Mouse (Mus musculus) G1E (cell line): ENCODE results near the gene Clstn1. TPM values are rescaled to one million over a fixed set of nuclear protein-coding genes. Genes with fewer than 3 reads are reported as not detected.

Experiments used
- ATAC-seq: 2 replicates; pipeline ENCODE4 v1.8.0; 2016; ENCODE audit warnings: mild to moderate bottlenecking; ENCODE audit not compliant: insufficient number of reproducible peaks, poor library complexity, low FRiP score, severe bottlenecking; ENCODE audit errors: extremely low read depth
- DNase-seq: peaks from one replicate; pipeline ENCODE4 v3.0.0; 2012; ENCODE audit warnings: low spot score
- H3K27me3 ChIP-seq: 2 replicates; pipeline ENCODE4 v1.6.1; 2012; ENCODE audit warnings: mild to moderate bottlenecking, low read length, inconsistent platforms; ENCODE audit not compliant: insufficient read depth
- H3K36me3 ChIP-seq: replicated peaks from 2 replicates; pipeline ENCODE3; 2012; ENCODE audit warnings: mild to moderate bottlenecking, inconsistent platforms
- H3K4me1 ChIP-seq: 2 replicates; pipeline ENCODE4 v1.6.1; 2012; ENCODE audit warnings: low read depth, low read length, inconsistent platforms, mixed read lengths; ENCODE audit not compliant: insufficient read depth
- H3K4me3 ChIP-seq: 2 replicates; pipeline ENCODE4 v1.5.1; 2012; ENCODE audit warnings: low read depth, mild to moderate bottlenecking, inconsistent platforms, low read length, moderate library complexity, mixed read lengths
- H3K9me3 ChIP-seq: replicated peaks from 2 replicates; pipeline ENCODE4 v1.6.1; 2012; ENCODE audit warnings: inconsistent platforms
- CTCF ChIP-seq: IDR thresholded peaks from 2 replicates; pipeline ENCODE4 v1.5.1; 2012; ENCODE audit warnings: low read depth, low read length, inconsistent platforms, mixed read lengths
- GATA1 ChIP-seq: IDR thresholded peaks from 2 replicates; pipeline ENCODE4 v1.6.1; 2012; ENCODE audit warnings: borderline replicate concordance, low read length, inconsistent platforms, mixed read lengths
- GATA2 ChIP-seq: IDR thresholded peaks from 2 replicates; pipeline ENCODE4 v1.6.1; 2012; ENCODE audit warnings: low read depth, low read length, inconsistent platforms, borderline replicate concordance
- POLR2AphosphoS5 ChIP-seq: IDR thresholded peaks from 2 replicates; pipeline ENCODE4 v1.6.1; 2012; ENCODE audit warnings: low read depth, low read length, inconsistent platforms; ENCODE audit not compliant: insufficient replicate concordance
- TAL1 ChIP-seq: conservative IDR thresholded peaks from 2 replicates; pipeline ENCODE4 v1.6.1; 2012; ENCODE audit warnings: low read depth, low read length, inconsistent platforms, mixed read lengths
- polyA plus RNA-seq: library from polyadenylated mRNA; stranded (reverse); fragments of >175 nt; gene quantifications from 2 replicates; pipeline ENCODE4 v1.2.3, GENCODE M21; 2012
- total RNA-seq, 2 experiments: library from RNA; stranded (forward) in 1 of 2; stranded (reverse) in 1 of 2; fragments of 200-1000 nt in 1 of 2; fragments of >200 nt in 1 of 2; fragmentation: Nextera tagmentation in 1 of 2; gene quantifications; 2 replicates each; pipeline ENCODE4 v1.2.3; 2014 to 2017

Clstn1 gene
- total and polyA plus RNA-seq, 3 experiments, result 0.22 to 2.5 (median 0.38) TPM

- DNase-seq (no peak), ATAC-seq (no peak)
- H3K9me3 ChIP-seq, result peaks cover 12% of the 10 kb centered on the region
- TF ChIP-seq GATA2 (no peak), POLR2AphosphoS5 (no peak), CTCF (no peak), TAL1 (no peak), GATA1 (no peak)
- H3K4me3 ChIP-seq, result no peak overlapping the region
- peaks cover 8% of the 10 kb centered on the region; the same call in 1 of the 2 replicates for H3K27me3 ChIP-seq
- H3K36me3 ChIP-seq, result no peaks in the 10 kb centered on the region
- no peaks in the 10 kb centered on the region for H3K4me1 ChIP-seq
Measured at GRCm38 (mm10) chr4:149591486-149591885, 5.2 kb downstream of the Clstn1 start.

DNA sequence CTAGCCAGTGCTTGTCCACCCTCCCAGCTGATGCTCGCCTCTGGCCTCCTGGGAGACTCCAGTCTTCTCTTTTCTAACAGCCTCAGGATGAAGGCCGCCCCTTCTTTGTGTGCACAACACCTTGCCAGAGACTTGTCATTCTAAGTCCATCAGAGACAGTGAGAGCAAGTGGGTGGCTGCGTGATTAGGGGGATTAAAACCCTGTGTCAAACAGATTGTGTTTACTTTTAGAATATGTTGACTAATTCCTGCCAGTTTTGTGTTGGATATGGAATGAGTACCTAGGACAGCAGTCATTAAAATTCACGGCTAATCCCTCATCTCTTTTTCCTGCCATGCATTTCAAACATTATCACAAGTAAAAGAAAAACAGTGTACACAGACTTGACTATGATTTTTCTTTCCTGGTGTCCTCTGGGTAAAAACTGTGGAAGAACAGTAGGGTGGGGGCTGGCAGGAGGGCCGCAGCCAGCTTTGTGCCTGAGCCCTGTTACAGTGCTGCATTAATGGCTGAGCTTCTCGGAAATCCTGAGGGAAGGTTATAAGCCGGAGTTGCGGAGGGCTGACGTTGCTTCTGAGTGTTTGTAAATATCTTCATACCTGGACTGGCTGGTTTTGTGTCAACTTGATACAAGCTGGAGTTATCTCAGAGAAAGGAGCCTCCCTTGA, 8.8 kb downstream of the Clstn1 start:
- no peaks in the 10 kb centered on the region for H3K36me3 ChIP-seq
- DNase-seq (no peak), ATAC-seq (no peak)
- no peak overlapping the region for H3K4me3 ChIP-seq
- no peaks in the 10 kb centered on the region for H3K9me3 ChIP-seq
- H3K27me3 ChIP-seq, result peaks cover 7% of the 10 kb centered on the region; the same call in 1 of the 2 replicates
- TF ChIP-seq GATA1, result no peak
- no peak for TF ChIP-seq CTCF
- no peak for TF ChIP-seq TAL1
- TF ChIP-seq GATA2, result no peak
- no peak for TF ChIP-seq POLR2AphosphoS5
- no peaks in the 10 kb centered on the region for H3K4me1 ChIP-seq

DNA sequence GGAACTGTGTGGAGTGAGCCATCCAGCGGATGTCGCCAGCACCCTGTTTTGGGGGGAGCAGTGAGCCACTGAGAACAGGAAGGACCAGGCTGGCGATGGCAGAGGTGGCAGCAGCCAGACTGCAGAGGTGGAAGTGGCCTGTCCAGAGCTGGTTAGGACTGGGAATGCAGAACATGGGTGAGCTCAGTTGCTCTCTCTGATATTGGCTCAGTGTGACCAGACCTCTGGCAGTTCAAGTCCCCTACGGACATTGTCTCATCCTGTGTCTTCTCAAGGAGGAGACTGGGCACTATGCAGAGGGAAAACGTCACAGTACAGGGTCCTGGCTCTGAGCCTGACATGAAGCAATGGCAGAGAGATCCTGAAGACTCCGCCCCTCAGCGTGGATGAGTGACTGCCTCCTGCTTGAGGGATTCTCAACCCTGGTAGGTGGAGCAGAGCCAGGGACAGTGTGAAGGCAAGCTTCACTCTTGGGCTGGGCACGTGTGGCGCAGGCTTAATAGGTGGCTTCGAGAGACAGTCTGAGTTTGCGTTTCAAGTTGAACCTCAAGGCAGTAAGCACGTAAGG, 11.5 kb downstream of the Clstn1 start:
- DNase-seq, result no peak
- TF ChIP-seq GATA2 (no peak), TAL1 (no peak), POLR2AphosphoS5 (no peak), CTCF (no peak), GATA1 (no peak)
- Histone ChIP-seq H3K4me1 (no peaks in the 10 kb centered on the region), H3K4me3 (no peak overlapping the region), H3K27me3 (peaks cover 9% of the 10 kb centered on the region; the same call in 1 of the 2 replicates), H3K36me3 (no peaks in the 10 kb centered on the region), H3K9me3 (no peaks in the 10 kb centered on the region)
- no peak for ATAC-seq

DNA sequence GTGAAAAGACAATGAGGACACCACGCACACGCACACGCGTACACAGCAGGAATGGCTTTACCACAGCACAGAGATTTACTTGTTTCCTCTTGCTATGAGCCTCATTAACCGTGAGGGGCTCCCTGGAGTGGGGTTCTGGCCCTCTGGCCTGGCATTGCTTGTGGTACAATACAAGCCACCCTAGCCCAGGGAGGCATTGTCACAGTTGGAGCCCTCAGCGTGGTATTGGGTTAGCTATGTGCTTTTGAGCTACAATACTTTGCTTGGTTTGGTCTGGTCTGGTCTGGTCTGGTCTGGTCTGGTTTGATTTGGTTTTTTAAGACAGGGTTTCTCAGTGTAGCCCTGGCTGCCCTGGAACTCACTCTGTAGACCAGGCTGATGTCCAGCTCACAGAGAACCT, 13.3 kb downstream of the Clstn1 start:
- Histone ChIP-seq H3K9me3 (no peaks in the 10 kb centered on the region), H3K4me3 (no peak overlapping the region), H3K36me3 (no peaks in the 10 kb centered on the region), H3K27me3 (peaks cover 9% of the 10 kb centered on the region; the same call in 1 of the 2 replicates), H3K4me1 (no peaks in the 10 kb centered on the region)
- ATAC-seq, result no peak
- TF ChIP-seq TAL1, result no peak
- TF ChIP-seq CTCF, result no peak
- no peak for TF ChIP-seq GATA2
- TF ChIP-seq GATA1, result no peak
- TF ChIP-seq POLR2AphosphoS5, result no peak
- no peak for DNase-seq

DNA sequence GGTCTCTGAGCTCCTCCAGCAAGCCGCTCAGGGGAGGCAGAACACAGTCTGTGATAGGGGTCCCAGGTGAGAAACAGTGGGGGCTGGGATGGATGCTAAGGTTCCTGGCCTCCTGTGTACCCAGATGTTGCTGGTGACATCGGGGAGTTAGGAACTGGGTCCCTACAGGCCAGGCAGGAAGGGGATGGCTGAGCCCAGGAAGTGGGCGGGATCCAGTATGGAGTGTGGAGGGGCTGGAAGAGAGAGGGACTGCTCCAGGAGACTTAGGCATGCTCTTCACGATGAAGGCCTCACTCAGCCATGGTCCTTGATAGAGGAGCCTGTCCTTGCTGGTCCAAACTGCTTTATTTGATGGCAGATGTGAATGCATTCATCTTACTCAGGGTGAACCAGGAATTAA, 13.9 kb downstream of the Clstn1 start:
- Histone ChIP-seq H3K36me3 (no peaks in the 10 kb centered on the region), H3K9me3 (no peaks in the 10 kb centered on the region), H3K4me1 (no peaks in the 10 kb centered on the region), H3K4me3 (no peak overlapping the region), H3K27me3 (peaks cover 9% of the 10 kb centered on the region; the same call in 1 of the 2 replicates)
- DNase-seq (no peak), ATAC-seq (no peak)
- TF ChIP-seq CTCF, result no peak
- TF ChIP-seq TAL1, result no peak
- no peak for TF ChIP-seq GATA2
- no peak for TF ChIP-seq POLR2AphosphoS5
- TF ChIP-seq GATA1, result no peak

DNA sequence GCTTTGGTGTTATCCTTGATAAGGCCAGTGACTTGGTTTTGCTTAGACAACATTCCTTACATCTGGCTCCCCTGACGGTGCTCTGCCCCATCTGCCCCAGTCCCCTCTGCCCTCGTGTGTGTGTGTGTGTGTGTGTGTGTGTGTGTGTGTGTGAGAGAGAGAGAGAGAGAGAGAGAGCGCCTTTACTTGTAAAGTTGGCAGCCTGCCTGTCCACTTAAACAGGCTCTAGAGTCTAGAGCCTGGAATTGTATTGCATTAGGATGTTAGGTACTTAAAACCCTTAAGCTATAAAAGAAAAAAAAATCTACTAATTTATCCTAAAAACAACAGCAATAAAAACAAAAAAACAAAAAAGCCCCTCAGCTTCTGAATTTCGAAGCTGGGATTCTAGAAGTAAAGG, 15.2 kb downstream of the Clstn1 start:
- no peak overlapping the region for H3K4me3 ChIP-seq
- DNase-seq (no peak), ATAC-seq (no peak)
- H3K4me1 ChIP-seq, result no peaks in the 10 kb centered on the region
- no peaks in the 10 kb centered on the region for H3K36me3 ChIP-seq
- TF ChIP-seq GATA1 (no peak), CTCF (no peak), POLR2AphosphoS5 (no peak), GATA2 (no peak), TAL1 (no peak)
- no peaks in the 10 kb centered on the region for H3K9me3 ChIP-seq
- peaks cover 6% of the 10 kb centered on the region; the same call in 1 of the 2 replicates for H3K27me3 ChIP-seq
